Comparison of ENCODE assay signal across 10 mouse cellular contexts in genomic region chr3:60531286-60531685, GRCm38 (mm10). TPM values are rescaled to one million over a fixed set of nuclear protein-coding genes. Genes with fewer than 3 reads are reported as not detected.
DNase-seq lines count a peak whose midpoint lies in the region; ATAC-seq and TF ChIP-seq lines count a peak whose summit lies in the region.
"Had no signal": no experiment of that assay in that cellular context is flagged by ENCODE, and none has a peak within 500 bp of the region (broad histone marks: within the 10 kb centered on the region; RNA-seq: fewer than 3 reads in every experiment).

No protein-coding gene starts in this region.

- 0 out of 2 replicates have a peak overlapping the region, but pooled peaks have one; percentile 0 for H3K9ac ChIP-seq in forebrain, embryonic 15.5 days (replicated peaks)
- H3K9ac ChIP-seq in liver, adult 2 months (ENCODE audit: low read depth, low read length): peak overlapping the region; percentile 51

- no peaks in the 10 kb centered on the region for H3K27me3 ChIP-seq in forebrain, embryonic 15.5 days
- H3K27me3 ChIP-seq in forebrain, embryonic 10.5 days (ENCODE audit: poor library complexity, severe bottlenecking): no peaks in the 10 kb centered on the region
- no peaks in the 10 kb centered on the region for H3K27me3 ChIP-seq in liver, adult 2 months (ENCODE audit: control insufficient read depth, insufficient read depth, low read length)

- 31% methylated on average over 5 of the region's 5 CpGs for WGBS in forebrain, embryonic 15.5 days
- WGBS in forebrain, embryonic 10.5 days: 67% methylated on average over 5 of the region's 5 CpGs
- WGBS in liver, adult 2 months: 17% methylated on average over 5 of the region's 5 CpGs

- no peak for ATAC-seq in forebrain, embryonic 15.5 days (replicated peaks)
- ATAC-seq in megakaryocyte, adult 5-6 weeks (ENCODE audit: poor library complexity, severe bottlenecking): peak; percentile 24

- H3K9me3 ChIP-seq in forebrain, embryonic 15.5 days: no peaks in the 10 kb centered on the region
- no peaks in the 10 kb centered on the region for H3K9me3 ChIP-seq in forebrain, embryonic 10.5 days

- DNase-seq in forebrain, embryonic 10.5 days (ENCODE audit: extremely low spot score, low spot score): no peak
- DNase-seq in liver, adult 2 months (ENCODE audit: extremely low read depth, low read depth, low spot score): peak; percentile 76
- no peak for DNase-seq in liver
- DNase-seq in left cerebral cortex, postnatal 25 days (ENCODE audit: low spot score in 2 of 2): no peak
- no peak for DNase-seq in adrenal gland, adult 18-20 months (ENCODE audit: low spot score in 2 of 2)
- DNase-seq: cerebellum, adult 9-10 months; kidney, postnatal 10 days had no signal

- no peak overlapping the region for H3K27ac ChIP-seq in forebrain, embryonic 15.5 days (replicated peaks)
- H3K27ac ChIP-seq in forebrain, embryonic 10.5 days: no peak overlapping the region
- H3K27ac ChIP-seq in liver, adult 2 months (replicated peaks; ENCODE audit: insufficient read depth, low read depth, low read length): peak overlapping the region; percentile 48
- H3K27ac ChIP-seq in cortical plate, adult 2 months (ENCODE audit: insufficient read depth, low read length): no peak overlapping the region

- peaks cover 15% of the 10 kb centered on the region for H3K79me2 ChIP-seq in liver, adult 2 months (ENCODE audit: control insufficient read depth, insufficient read depth, low read length)

- 0 out of 2 replicates have a peak overlapping the region, but pooled peaks have one; percentile 4 for H3K4me3 ChIP-seq in forebrain, embryonic 15.5 days
- no peak overlapping the region for H3K4me3 ChIP-seq in forebrain, embryonic 10.5 days
- peak overlapping the region; percentile 51 for H3K4me3 ChIP-seq in liver, adult 2 months (ENCODE audit: insufficient read depth, low read depth, low read length)
- H3K4me3 ChIP-seq in cortical plate, adult 2 months (ENCODE audit: insufficient read depth, low read length): peak overlapping the region; percentile 23; the same call in 1 of the 2 replicates

- TF ChIP-seq POLR2A in liver, adult 2 months (IDR thresholded peaks at IDR 0.05; ENCODE audit: extremely low read depth, insufficient read depth, low read length): no peak
- TF ChIP-seq POLR2A in cortical plate, adult 2 months (IDR thresholded peaks at IDR 0.05; ENCODE audit: extremely low read depth, insufficient read depth, low read length): no peak

- H3K36me3 ChIP-seq in forebrain, embryonic 15.5 days: no peaks in the 10 kb centered on the region
- H3K36me3 ChIP-seq in forebrain, embryonic 10.5 days (replicated peaks): no peaks in the 10 kb centered on the region
- no peaks in the 10 kb centered on the region; the same call in 1 of the 2 replicates for H3K36me3 ChIP-seq in liver, adult 2 months (ENCODE audit: control insufficient read depth, insufficient read depth, low read length)

- H3K4me2 ChIP-seq in forebrain, embryonic 15.5 days (replicated peaks): peak overlapping the region; percentile 25; the same call in 1 of the 2 replicates

- TF ChIP-seq CTCF in liver, adult 2 months (IDR thresholded peaks at IDR 0.05; ENCODE audit: low read depth, low read length): no peak
- TF ChIP-seq CTCF in cortical plate, adult 2 months (IDR thresholded peaks at IDR 0.05; ENCODE audit: extremely low read depth, insufficient read depth, low read length): no peak

- intact Hi-C loops in left cerebral cortex, postnatal 25 days (cut with DNase I): no loop called here

- peaks cover 34% of the 10 kb centered on the region for H3K4me1 ChIP-seq in forebrain, embryonic 15.5 days
- peaks cover 60% of the 10 kb centered on the region for H3K4me1 ChIP-seq in forebrain, embryonic 10.5 days
- peaks cover 20% of the 10 kb centered on the region for H3K4me1 ChIP-seq in liver, adult 2 months (ENCODE audit: control insufficient read depth, insufficient read depth, low read length)
- peaks cover 6% of the 10 kb centered on the region for H3K4me1 ChIP-seq in cortical plate, adult 2 months (ENCODE audit: control insufficient read depth, insufficient read depth, low read length)

RNA-seq across cellular contexts. Expression of gene Mbnl1, which starts 58.7 kb away (rescaled TPM):
- 44.0 and 45.4 TPM in 2 replicates for polyA plus RNA-seq in forebrain, embryonic 15.5 days (2015; fragmentation: Nextera tagmentation; extraction: Ambion mirVana)
- 37.6 and 40.0 TPM in 2 replicates for polyA plus RNA-seq in forebrain, embryonic 10.5 days (2016; fragmentation: Nextera tagmentation; extraction: Ambion mirVana)
- total RNA-seq in liver, adult 2 months (2014; rRNA removed): 107 and 111 TPM in 2 replicates
- 22.6 and 27.3 TPM in 2 replicates for polyA plus RNA-seq in liver, adult 2 months (2012; rRNA removed)
- 47.1 and 49.0 TPM in 2 replicates for polyA plus RNA-seq in cortical plate, adult 2 months (2012; rRNA removed)
- total RNA-seq in megakaryocyte, adult 5-6 weeks (2015): 716 and 772 TPM in 2 replicates
- total RNA-seq in megakaryocyte, adult 5-6 weeks (2017): 1,073 and 1,122 TPM in 2 replicates
- 100 to 1,000 TPM; 135 to 150 TPM for total RNA-seq in left cerebral cortex, postnatal 25 days (2021)
- total RNA-seq in adrenal gland, adult 18-20 months (2021): 100 to 1,000 TPM; 503 to 531 TPM
